Comparison of ENCODE assay signal across 31 mouse cellular contexts in the genomic region with DNA sequence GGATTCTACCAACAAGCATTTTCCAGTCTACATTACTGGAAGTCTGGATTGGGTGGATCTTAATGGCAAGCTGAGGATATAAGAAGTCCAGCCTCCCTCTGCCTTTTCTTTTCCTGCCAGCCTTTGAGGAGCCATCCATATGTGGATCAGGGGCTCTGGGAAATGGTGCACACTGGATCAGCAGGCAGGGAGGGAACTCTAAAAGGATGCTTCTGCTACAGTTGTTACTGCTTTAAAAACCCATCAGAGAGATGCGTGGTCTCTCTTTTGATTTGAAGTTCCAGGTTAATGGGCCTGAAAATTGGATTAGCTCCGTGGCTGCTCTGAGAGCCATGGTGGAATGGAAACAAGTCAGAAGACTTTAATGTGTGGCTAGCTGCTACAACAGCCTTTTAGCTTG. TPM values are rescaled to one million over a fixed set of nuclear protein-coding genes. Genes with fewer than 3 reads are reported as not detected.
DNase-seq lines count a peak whose midpoint lies in the region; ATAC-seq lines count a peak whose summit lies in the region.
"Had no signal": no experiment of that assay in that cellular context is flagged by ENCODE, and none has a peak within 500 bp of the region (broad histone marks: within the 10 kb centered on the region; RNA-seq: fewer than 3 reads in every experiment).

No protein-coding gene starts in this region.

- H3K9ac ChIP-seq in midbrain, embryonic 11.5 days (ENCODE audit: low read length), result no peak overlapping the region
- no peak overlapping the region for H3K9ac ChIP-seq in midbrain, embryonic 16.5 days (ENCODE audit: low read depth, low read length)
- H3K9ac ChIP-seq: forebrain, embryonic 13.5 days; heart, embryonic 13.5 days; intestine, embryonic 15.5 days; limb, embryonic 15.5 days; liver, embryonic 13.5 days; stomach, embryonic 15.5 days had no signal

- peak; percentile 36 for DNase-seq in embryo, embryonic 10 days (ENCODE audit: low spot score)
- no peak for DNase-seq in embryo, embryonic 9.5 days (ENCODE audit: extremely low spot score)
- DNase-seq in midbrain, embryonic 11.5 days (ENCODE audit: low spot score, missing footprints), result peak; percentile 82
- peak; percentile 18 for DNase-seq in embryo, embryonic 11 days
- DNase-seq in retina, postnatal 1 day, result peak; percentile 41
- DNase-seq in lung, adult 18-20 months, result no peak
- DNase-seq: adrenal gland, adult 8-10 months; cerebellum, adult 11-12 months; cerebellum, adult 9-11 months; gastrocnemius, postnatal 10 days; heart, postnatal 10 days; kidney, adult 8-10 months; kidney, postnatal 10 days; layer of hippocampus, adult 9-11 months; liver, embryonic 13.5 days; lung, adult 2 months; lung, postnatal 10 days; right cerebral cortex, postnatal 25 days had no signal

- 9% methylated on average over 2 of the region's 2 CpGs for WGBS in midbrain, embryonic 11.5 days
- WGBS in midbrain, embryonic 16.5 days, result 5% methylated on average over 2 of the region's 2 CpGs

- H3K9me3 ChIP-seq in midbrain, embryonic 11.5 days (ENCODE audit: control insufficient read depth, low read length), result no peaks in the 10 kb centered on the region
- H3K9me3 ChIP-seq in midbrain, embryonic 16.5 days (replicated peaks; ENCODE audit: control insufficient read depth, low read length, poor library complexity, severe bottlenecking), result no peaks in the 10 kb centered on the region
- H3K9me3 ChIP-seq: forebrain, embryonic 13.5 days; heart, embryonic 13.5 days; intestine, embryonic 15.5 days; limb, embryonic 10.5 days; limb, embryonic 15.5 days; liver, embryonic 13.5 days; stomach, embryonic 15.5 days had no signal

- ATAC-seq in midbrain, embryonic 11.5 days (ENCODE audit: low FRiP score), result no peak
- no peak for ATAC-seq in midbrain, embryonic 16.5 days
- ATAC-seq: activated CD4-positive, CD25-positive, alpha-beta regulatory T cell, adult 4 months; forebrain, embryonic 13.5 days had no signal

- H3K4me2 ChIP-seq in midbrain, embryonic 11.5 days, result no peak overlapping the region
- H3K4me2 ChIP-seq in midbrain, embryonic 16.5 days (ENCODE audit: low read length), result no peak overlapping the region
- H3K4me2 ChIP-seq: forebrain, embryonic 13.5 days; heart, embryonic 13.5 days; intestine, embryonic 15.5 days; limb, embryonic 15.5 days; liver, embryonic 13.5 days; stomach, embryonic 15.5 days had no signal

- H3K4me1 ChIP-seq in midbrain, embryonic 11.5 days (ENCODE audit: control insufficient read depth, insufficient read depth, low read length), result no peaks in the 10 kb centered on the region
- no peaks in the 10 kb centered on the region for H3K4me1 ChIP-seq in midbrain, embryonic 16.5 days (ENCODE audit: control insufficient read depth, insufficient read depth, low read length)
- H3K4me1 ChIP-seq: forebrain, embryonic 13.5 days; heart, embryonic 13.5 days; intestine, embryonic 15.5 days; limb, embryonic 10.5 days; limb, embryonic 15.5 days; liver, embryonic 13.5 days; stomach, embryonic 15.5 days had no signal

- no peaks in the 10 kb centered on the region for H3K27me3 ChIP-seq in midbrain, embryonic 11.5 days (ENCODE audit: control insufficient read depth, insufficient read depth, low read length)
- H3K27me3 ChIP-seq in midbrain, embryonic 16.5 days (ENCODE audit: control insufficient read depth, insufficient read depth, low read depth, low read length), result no peaks in the 10 kb centered on the region
- H3K27me3 ChIP-seq: CH12.LX; forebrain, embryonic 13.5 days; heart, embryonic 13.5 days; intestine, embryonic 15.5 days; limb, embryonic 15.5 days; liver, embryonic 13.5 days; stomach, embryonic 15.5 days had no signal

- H3K36me3 ChIP-seq in midbrain, embryonic 11.5 days (ENCODE audit: control insufficient read depth, insufficient read depth, low read length), result no peaks in the 10 kb centered on the region
- H3K36me3 ChIP-seq in midbrain, embryonic 16.5 days (ENCODE audit: control insufficient read depth, insufficient read depth, low read length), result no peaks in the 10 kb centered on the region
- H3K36me3 ChIP-seq: heart, embryonic 13.5 days; intestine, embryonic 15.5 days; limb, embryonic 10.5 days; limb, embryonic 15.5 days; liver, embryonic 13.5 days; stomach, embryonic 15.5 days had no signal

- no peak overlapping the region for H3K27ac ChIP-seq in midbrain, embryonic 11.5 days (ENCODE audit: low read depth, low read length)
- H3K27ac ChIP-seq in midbrain, embryonic 16.5 days (ENCODE audit: low read length), result no peak overlapping the region
- H3K27ac ChIP-seq: forebrain, embryonic 13.5 days; heart, embryonic 13.5 days; intestine, embryonic 15.5 days; limb, embryonic 10.5 days; limb, embryonic 15.5 days; liver, embryonic 13.5 days; macrophage; stomach, embryonic 15.5 days had no signal

- H3K4me3 ChIP-seq in midbrain, embryonic 11.5 days (ENCODE audit: low read depth, low read length), result no peak overlapping the region
- no peak overlapping the region for H3K4me3 ChIP-seq in midbrain, embryonic 16.5 days (ENCODE audit: low read depth, low read length)
- H3K4me3 ChIP-seq: forebrain, embryonic 13.5 days; heart, embryonic 13.5 days; intestine, embryonic 15.5 days; limb, embryonic 10.5 days; limb, embryonic 15.5 days; liver, embryonic 13.5 days; stomach, embryonic 15.5 days had no signal

RNA-seq across cellular contexts. Expression of a gene that starts 27.7 kb away (rescaled TPM):
- not detected in 2 replicates for polyA plus RNA-seq in midbrain, embryonic 11.5 days (2014; fragmentation: Nextera tagmentation; extraction: Ambion mirVana)
- polyA plus RNA-seq in midbrain, embryonic 16.5 days (2015; fragmentation: Nextera tagmentation; extraction: Ambion mirVana), result 0.20 TPM in 1 of 2 replicates, not detected in the other
- polyA plus RNA-seq: C2C12; embryonic facial prominence, embryonic 11.5 days; forebrain, embryonic 13.5 days; gonadal fat pad, adult 2 months; heart, embryonic 13.5 days; intestine, embryonic 15.5 days; limb, embryonic 10.5 days; limb, embryonic 15.5 days; liver, embryonic 13.5 days; lung, adult 2 months; macrophage; stomach, embryonic 15.5 days had no signal

RNA-seq across cellular contexts. Expression of a gene that starts 57.7 kb away (rescaled TPM):
- polyA plus RNA-seq in midbrain, embryonic 11.5 days (2014; fragmentation: Nextera tagmentation; extraction: Ambion mirVana), result not detected in 2 replicates
- not detected in 2 replicates for polyA plus RNA-seq in midbrain, embryonic 16.5 days (2015; fragmentation: Nextera tagmentation; extraction: Ambion mirVana)
- polyA plus RNA-seq: activated CD4-positive, CD25-positive, alpha-beta regulatory T cell, adult 4 months; C2C12; embryonic facial prominence, embryonic 11.5 days; forebrain, embryonic 13.5 days; gonadal fat pad, adult 2 months; heart, embryonic 13.5 days; intestine, embryonic 15.5 days; limb, embryonic 10.5 days; limb, embryonic 15.5 days; liver, embryonic 13.5 days; lung, adult 2 months; macrophage; stomach, embryonic 15.5 days had no signal

Comparison
In these comparisons a context has a peak if more than half of its experiments do, and no peak if none do; other contexts are left out.
1. DNase-seq: peak in embryo, embryonic 10 days (single experiment), midbrain, embryonic 11.5 days (single experiment), embryo, embryonic 11 days (single experiment) and retina, postnatal 1 day (single experiment); none in embryo, embryonic 9.5 days (single experiment) and lung, adult 18-20 months (0 of 2).